Mouse (Mus musculus): ENCODE results near the gene Olfr629. TPM values are rescaled to one million over a fixed set of nuclear protein-coding genes. Genes with fewer than 3 reads are reported as not detected.
"Not testable (repeated sequence)": the region's sequence is repeated elsewhere in the genome, so short reads cannot be mapped to it uniquely, and the experiment has no call there.

Gene Olfr629
- total and polyA plus RNA-seq, 2 experiments = not detected

- no peak within 1 kb of the TSS for H3K4me3 ChIP-seq (ENCODE audit: insufficient read depth, low read depth, low read length)
- DNase-seq (ENCODE audit: extremely low read depth, low read depth, low spot score) = no peak
- no peaks in the 10 kb centered on the region for H3K27me3 ChIP-seq (ENCODE audit: control insufficient read depth, insufficient read depth, low read length)
- TF ChIP-seq POLR2A (IDR thresholded peaks at IDR 0.05; ENCODE audit: extremely low read depth, insufficient read depth, low read length) (no peak), CTCF (IDR thresholded peaks at IDR 0.05; ENCODE audit: low read depth, low read length) (no peak)
- 38% methylated on average over 2 of the region's 2 CpGs for WGBS
- H3K4me1 ChIP-seq (ENCODE audit: control insufficient read depth, insufficient read depth, low read length) = no peaks in the 10 kb centered on the region
- H3K27ac ChIP-seq (replicated peaks; ENCODE audit: insufficient read depth, low read depth, low read length) = no peak within 1 kb of the TSS
- no peaks in the 10 kb centered on the region for H3K36me3 ChIP-seq (ENCODE audit: control insufficient read depth, insufficient read depth, low read length)
- H3K9ac ChIP-seq (ENCODE audit: low read depth, low read length) = no peak within 1 kb of the TSS
- H3K79me2 ChIP-seq (ENCODE audit: control insufficient read depth, insufficient read depth, low read length) = no peaks in the 10 kb centered on the region
Measured at GRCm38 (mm10) chr7:103757233-103757632, 12.5 kb upstream of the Olfr629 start, which contains the start of gene Olfr630. TSS of gene Olfr630 (minus strand) at chr7:103757333.

- WGBS = 85% methylated on average over 1 of the region's 1 CpGs
- no peaks in the 10 kb centered on the region for H3K4me1 ChIP-seq (ENCODE audit: control insufficient read depth, insufficient read depth, low read length)
- no peak for DNase-seq (ENCODE audit: extremely low read depth, low read depth, low spot score)
- TF ChIP-seq CTCF (IDR thresholded peaks at IDR 0.05; ENCODE audit: low read depth, low read length) (no peak), POLR2A (IDR thresholded peaks at IDR 0.05; ENCODE audit: extremely low read depth, insufficient read depth, low read length) (no peak)
- no peak within 1 kb of the TSS for H3K9ac ChIP-seq (ENCODE audit: low read depth, low read length)
- H3K27ac ChIP-seq (replicated peaks; ENCODE audit: insufficient read depth, low read depth, low read length) = no peak within 1 kb of the TSS
- no peak within 1 kb of the TSS for H3K4me3 ChIP-seq (ENCODE audit: insufficient read depth, low read depth, low read length)
- H3K36me3 ChIP-seq (ENCODE audit: control insufficient read depth, insufficient read depth, low read length) = no peaks in the 10 kb centered on the region
- no peaks in the 10 kb centered on the region for H3K27me3 ChIP-seq (ENCODE audit: control insufficient read depth, insufficient read depth, low read length)
- H3K79me2 ChIP-seq (ENCODE audit: control insufficient read depth, insufficient read depth, low read length) = no peaks in the 10 kb centered on the region
Measured at GRCm38 (mm10) chr7:103730074-103730473, 14.7 kb downstream of the Olfr629 start, which contains the start of gene Olfr628. TSS of gene Olfr628 (plus strand) at chr7:103730374.

GRCm38 (mm10) chr7:103716398-103716797, 28.3 kb downstream of the Olfr629 start:
- H3K9ac ChIP-seq (ENCODE audit: low read depth, low read length); H3K27me3 ChIP-seq (ENCODE audit: control insufficient read depth, insufficient read depth, low read length); DNase-seq (ENCODE audit: extremely low read depth, low read depth, low spot score); H3K27ac ChIP-seq (replicated peaks; ENCODE audit: insufficient read depth, low read depth, low read length); H3K36me3 ChIP-seq (ENCODE audit: control insufficient read depth, insufficient read depth, low read length); H3K4me1 ChIP-seq (ENCODE audit: control insufficient read depth, insufficient read depth, low read length); H3K4me3 ChIP-seq (ENCODE audit: insufficient read depth, low read depth, low read length); H3K79me2 ChIP-seq (ENCODE audit: control insufficient read depth, insufficient read depth, low read length): not testable (repeated sequence)
- WGBS = 97% methylated on average over 1 of the region's 1 CpGs

- Histone ChIP-seq H3K79me2 (ENCODE audit: control insufficient read depth, insufficient read depth, low read length) (no peaks in the 10 kb centered on the region), H3K4me3 (ENCODE audit: insufficient read depth, low read depth, low read length) (no peak within 1 kb of the TSS), H3K4me1 (ENCODE audit: control insufficient read depth, insufficient read depth, low read length) (no peaks in the 10 kb centered on the region), H3K36me3 (ENCODE audit: control insufficient read depth, insufficient read depth, low read length) (no peaks in the 10 kb centered on the region), H3K9ac (ENCODE audit: low read depth, low read length) (no peak within 1 kb of the TSS), H3K27me3 (ENCODE audit: control insufficient read depth, insufficient read depth, low read length) (no peaks in the 10 kb centered on the region), H3K27ac (replicated peaks; ENCODE audit: insufficient read depth, low read depth, low read length) (no peak within 1 kb of the TSS)
- no peak for TF ChIP-seq CTCF (IDR thresholded peaks at IDR 0.05; ENCODE audit: low read depth, low read length)
- no peak for TF ChIP-seq POLR2A (IDR thresholded peaks at IDR 0.05; ENCODE audit: extremely low read depth, insufficient read depth, low read length)
- DNase-seq (ENCODE audit: extremely low read depth, low read depth, low spot score) = no peak
Measured at GRCm38 (mm10) chr7:103714371-103714770, 30.4 kb downstream of the Olfr629 start, which contains the start of gene Olfr243. TSS of gene Olfr243 (plus strand) at chr7:103714671.

- no peaks in the 10 kb centered on the region for H3K27me3 ChIP-seq (ENCODE audit: control insufficient read depth, insufficient read depth, low read length)
- peak; percentile 1 for DNase-seq (ENCODE audit: extremely low read depth, low read depth, low spot score)
- TF ChIP-seq CTCF (IDR thresholded peaks at IDR 0.05; ENCODE audit: low read depth, low read length) (no peak), POLR2A (IDR thresholded peaks at IDR 0.05; ENCODE audit: extremely low read depth, insufficient read depth, low read length) (no peak)
- no peaks in the 10 kb centered on the region for H3K4me1 ChIP-seq (ENCODE audit: control insufficient read depth, insufficient read depth, low read length)
- no peaks in the 10 kb centered on the region for H3K79me2 ChIP-seq (ENCODE audit: control insufficient read depth, insufficient read depth, low read length)
- H3K4me3 ChIP-seq (ENCODE audit: insufficient read depth, low read depth, low read length) = no peak overlapping the region
- H3K27ac ChIP-seq (replicated peaks; ENCODE audit: insufficient read depth, low read depth, low read length) = no peak overlapping the region
- H3K9ac ChIP-seq (ENCODE audit: low read depth, low read length) = no peak overlapping the region
- no peaks in the 10 kb centered on the region for H3K36me3 ChIP-seq (ENCODE audit: control insufficient read depth, insufficient read depth, low read length)
- WGBS = 23% methylated on average over 2 of the region's 2 CpGs
Measured at GRCm38 (mm10) chr7:103712024-103712423, 32.7 kb downstream of the Olfr629 start.

- H3K36me3 ChIP-seq (ENCODE audit: control insufficient read depth, insufficient read depth, low read length) = no peaks in the 10 kb centered on the region
- H3K79me2 ChIP-seq (ENCODE audit: control insufficient read depth, insufficient read depth, low read length) = no peaks in the 10 kb centered on the region
- 89% methylated on average over 4 of the region's 4 CpGs for WGBS
- H3K4me3 ChIP-seq (ENCODE audit: insufficient read depth, low read depth, low read length) = no peak overlapping the region
- no peaks in the 10 kb centered on the region for H3K27me3 ChIP-seq (ENCODE audit: control insufficient read depth, insufficient read depth, low read length)
- no peak overlapping the region for H3K27ac ChIP-seq (replicated peaks; ENCODE audit: insufficient read depth, low read depth, low read length)
- H3K9ac ChIP-seq (ENCODE audit: low read depth, low read length) = no peak overlapping the region
- no peak for DNase-seq (ENCODE audit: extremely low read depth, low read depth, low spot score)
- TF ChIP-seq POLR2A (IDR thresholded peaks at IDR 0.05; ENCODE audit: extremely low read depth, insufficient read depth, low read length) (no peak), CTCF (IDR thresholded peaks at IDR 0.05; ENCODE audit: low read depth, low read length) (no peak)
- no peaks in the 10 kb centered on the region for H3K4me1 ChIP-seq (ENCODE audit: control insufficient read depth, insufficient read depth, low read length)
Measured at GRCm38 (mm10) chr7:103699469-103699868, 45.3 kb downstream of the Olfr629 start.

Other genes with a start within 250 kb of the Olfr629 start
Only the 30 nearest of the 33 such genes appear.
- gene Olfr611, start 224.1 kb downstream of the Olfr629 start, total RNA-seq (2014; rRNA removed) = not detected in 2 replicates
- not detected in 2 replicates for gene Olfr611, start 224.1 kb downstream of the Olfr629 start, polyA plus RNA-seq (2012; rRNA removed)
- gene Olfr612, start 202.2 kb downstream of the Olfr629 start, total RNA-seq (2014; rRNA removed) = not detected in 2 replicates
- gene Olfr612, start 202.2 kb downstream of the Olfr629 start, polyA plus RNA-seq (2012; rRNA removed) = not detected in 2 replicates
- gene Olfr613, start 196.9 kb downstream of the Olfr629 start, total RNA-seq (2014; rRNA removed) = not detected in 2 replicates
- not detected in 2 replicates for gene Olfr613, start 196.9 kb downstream of the Olfr629 start, polyA plus RNA-seq (2012; rRNA removed)
- gene Olfr615, start 188.9 kb downstream of the Olfr629 start, total RNA-seq (2014; rRNA removed) = not detected in 2 replicates
- not detected in 2 replicates for gene Olfr615, start 188.9 kb downstream of the Olfr629 start, polyA plus RNA-seq (2012; rRNA removed)
- gene Olfr616, start 175.8 kb downstream of the Olfr629 start, total RNA-seq (2014; rRNA removed) = not detected in 2 replicates
- not detected in 2 replicates for gene Olfr616, start 175.8 kb downstream of the Olfr629 start, polyA plus RNA-seq (2012; rRNA removed)
- gene Olfr617, start 171.9 kb downstream of the Olfr629 start, total RNA-seq (2014; rRNA removed) = not detected in 2 replicates
- not detected in 2 replicates for gene Olfr617, start 171.9 kb downstream of the Olfr629 start, polyA plus RNA-seq (2012; rRNA removed)
- gene Olfr618, start 154.8 kb downstream of the Olfr629 start, total RNA-seq (2014; rRNA removed) = not detected in 2 replicates
- not detected in 2 replicates for gene Olfr618, start 154.8 kb downstream of the Olfr629 start, polyA plus RNA-seq (2012; rRNA removed)
- gene Olfr619, start 144.4 kb downstream of the Olfr629 start, total RNA-seq (2014; rRNA removed) = not detected in 2 replicates
- gene Olfr619, start 144.4 kb downstream of the Olfr629 start, polyA plus RNA-seq (2012; rRNA removed) = not detected in 2 replicates
- not detected in 2 replicates for gene Olfr620, start 132.4 kb downstream of the Olfr629 start, total RNA-seq (2014; rRNA removed)
- not detected in 2 replicates for gene Olfr620, start 132.4 kb downstream of the Olfr629 start, polyA plus RNA-seq (2012; rRNA removed)
- gene Olfr622, start 102.2 kb downstream of the Olfr629 start, total RNA-seq (2014; rRNA removed) = not detected in 2 replicates
- not detected in 2 replicates for gene Olfr622, start 102.2 kb downstream of the Olfr629 start, polyA plus RNA-seq (2012; rRNA removed)
- not detected in 2 replicates for gene Olfr623, start 81.2 kb downstream of the Olfr629 start, total RNA-seq (2014; rRNA removed)
- not detected in 2 replicates for gene Olfr623, start 81.2 kb downstream of the Olfr629 start, polyA plus RNA-seq (2012; rRNA removed)
- gene Olfr624, start 73.8 kb downstream of the Olfr629 start, total RNA-seq (2014; rRNA removed) = under 0.01 and 0.07 TPM in 2 replicates
- gene Olfr624, start 73.8 kb downstream of the Olfr629 start, polyA plus RNA-seq (2012; rRNA removed) = not detected in 2 replicates
- gene Olfr625-ps1, start 62.2 kb downstream of the Olfr629 start, total RNA-seq (2014; rRNA removed) = not detected in 2 replicates
- not detected in 2 replicates for gene Olfr625-ps1, start 62.2 kb downstream of the Olfr629 start, polyA plus RNA-seq (2012; rRNA removed)
- gene Olfr243, start 30.3 kb downstream of the Olfr629 start, total RNA-seq (2014; rRNA removed) = not detected in 2 replicates
- not detected in 2 replicates for gene Olfr243, start 30.3 kb downstream of the Olfr629 start, polyA plus RNA-seq (2012; rRNA removed)
- gene Olfr628, start 14.6 kb downstream of the Olfr629 start, total RNA-seq (2014; rRNA removed) = not detected in 2 replicates
- not detected in 2 replicates for gene Olfr628, start 14.6 kb downstream of the Olfr629 start, polyA plus RNA-seq (2012; rRNA removed)
- not detected in 2 replicates for gene Olfr630, start 12.4 kb upstream of the Olfr629 start, total RNA-seq (2014; rRNA removed)
- gene Olfr630, start 12.4 kb upstream of the Olfr629 start, polyA plus RNA-seq (2012; rRNA removed) = not detected in 2 replicates
- not detected in 2 replicates for gene Olfr69, start 26.7 kb upstream of the Olfr629 start, total RNA-seq (2014; rRNA removed)
- not detected in 2 replicates for gene Olfr69, start 26.7 kb upstream of the Olfr629 start, polyA plus RNA-seq (2012; rRNA removed)
- not detected in 2 replicates for gene Olfr68, start 34.8 kb upstream of the Olfr629 start, total RNA-seq (2014; rRNA removed)
- gene Olfr68, start 34.8 kb upstream of the Olfr629 start, polyA plus RNA-seq (2012; rRNA removed) = not detected in 2 replicates
- gene Olfr67, start 46.9 kb upstream of the Olfr629 start, total RNA-seq (2014; rRNA removed) = not detected in 2 replicates
- not detected in 2 replicates for gene Olfr67, start 46.9 kb upstream of the Olfr629 start, polyA plus RNA-seq (2012; rRNA removed)
- gene Hbb-bt, start 69.1 kb upstream of the Olfr629 start, total RNA-seq (2014; rRNA removed) = 116 and 144 TPM in 2 replicates
- 56.2 and 75.5 TPM in 2 replicates for gene Hbb-bt, start 69.1 kb upstream of the Olfr629 start, polyA plus RNA-seq (2012; rRNA removed)
- gene Hbb-bs, start 83.2 kb upstream of the Olfr629 start, total RNA-seq (2014; rRNA removed) = 760 and 1,100 TPM in 2 replicates
- gene Hbb-bs, start 83.2 kb upstream of the Olfr629 start, polyA plus RNA-seq (2012; rRNA removed) = 551 and 848 TPM in 2 replicates
- gene Hbb-bh2, start 95.6 kb upstream of the Olfr629 start, total RNA-seq (2014; rRNA removed) = not detected in 2 replicates
- not detected in 2 replicates for gene Hbb-bh2, start 95.6 kb upstream of the Olfr629 start, polyA plus RNA-seq (2012; rRNA removed)
- gene Hbb-bh1, start 98.2 kb upstream of the Olfr629 start, total RNA-seq (2014; rRNA removed) = not detected in 2 replicates
- not detected in 2 replicates for gene Hbb-bh1, start 98.2 kb upstream of the Olfr629 start, polyA plus RNA-seq (2012; rRNA removed)
- not detected in 2 replicates for gene Hbb-y, start 108.3 kb upstream of the Olfr629 start, total RNA-seq (2014; rRNA removed)
- gene Hbb-y, start 108.3 kb upstream of the Olfr629 start, polyA plus RNA-seq (2012; rRNA removed) = not detected in 2 replicates
- gene Olfr66, start 141.3 kb upstream of the Olfr629 start, total RNA-seq (2014; rRNA removed) = not detected in 2 replicates
- gene Olfr66, start 141.3 kb upstream of the Olfr629 start, polyA plus RNA-seq (2012; rRNA removed) = not detected in 2 replicates
- gene Olfr64, start 149.5 kb upstream of the Olfr629 start, total RNA-seq (2014; rRNA removed) = not detected in 2 replicates
- not detected in 2 replicates for gene Olfr64, start 149.5 kb upstream of the Olfr629 start, polyA plus RNA-seq (2012; rRNA removed)
- gene Olfr65, start 158.5 kb upstream of the Olfr629 start, total RNA-seq (2014; rRNA removed) = not detected in 2 replicates
- not detected in 2 replicates for gene Olfr65, start 158.5 kb upstream of the Olfr629 start, polyA plus RNA-seq (2012; rRNA removed)
- not detected in 2 replicates for gene Olfr631, start 183.9 kb upstream of the Olfr629 start, total RNA-seq (2014; rRNA removed)
- not detected in 2 replicates for gene Olfr631, start 183.9 kb upstream of the Olfr629 start, polyA plus RNA-seq (2012; rRNA removed)
- not detected in 2 replicates for gene Olfr632, start 189.4 kb upstream of the Olfr629 start, total RNA-seq (2014; rRNA removed)
- not detected in 2 replicates for gene Olfr632, start 189.4 kb upstream of the Olfr629 start, polyA plus RNA-seq (2012; rRNA removed)
- gene Olfr633, start 199.5 kb upstream of the Olfr629 start, total RNA-seq (2014; rRNA removed) = not detected in 2 replicates
- not detected in 2 replicates for gene Olfr633, start 199.5 kb upstream of the Olfr629 start, polyA plus RNA-seq (2012; rRNA removed)